Mouse (Mus musculus) monocyte, adult 5-6 weeks (primary cell): ENCODE results near the gene Gm3636. TPM values are rescaled to one million over a fixed set of nuclear protein-coding genes. Genes with fewer than 3 reads are reported as not detected.
"Not testable (repeated sequence)": the region's sequence is repeated elsewhere in the genome, so short reads cannot be mapped to it uniquely, and the experiment has no call there.

Source experiments
- ATAC-seq: fragments of 153-309, 156-312 bp; replicated peaks from 2 replicates; pipeline ENCODE4 v1.8.0; 2017; ENCODE audit warnings: mild to moderate bottlenecking; ENCODE audit not compliant: low TSS enrichment, insufficient number of reproducible peaks, severe bottlenecking, poor library complexity, low FRiP score
- total RNA-seq: library from RNA; stranded (forward); fragments of 200-1000, 200-491, 200-594 nt; gene quantifications from 3 replicates; pipeline ENCODE4 v1.2.3, GENCODE M21; 2017

Gene Gm3636
- total RNA-seq = 0.78 to 1.1 TPM in 2 of 3 replicates, not detected in the other

GRCm38 (mm10) chr14:6742232-6742631 lies at the start of gene Gm3636:
Gene Gm3636, minus strand, starts transcription at chr14:6742332.
- ATAC-seq = not testable (repeated sequence)

- not testable (repeated sequence) for ATAC-seq
Observed at GRCm38 (mm10) chr14:6774311-6774710, 32.2 kb upstream of the Gm3636 start, which contains the start of gene Gm8362. Gene Gm8362, minus strand, starts transcription at chr14:6774411.

- not testable (repeated sequence) for ATAC-seq
Observed at GRCm38 (mm10) chr14:6757231-6757536, 15.1 kb upstream of the Gm3636 start.

GRCm38 (mm10) chr14:6756384-6757230 lies 14.5 kb upstream of the Gm3636 start:
- not testable (repeated sequence) for ATAC-seq

- ATAC-seq = not testable (repeated sequence)
Observed at GRCm38 (mm10) chr14:6720151-6720550, 22.0 kb downstream of the Gm3636 start, which contains the start of gene Gm8050. Gene Gm8050, minus strand, starts transcription at chr14:6720251.

Other genes with a start within 250 kb of the Gm3636 start
- not detected in 3 replicates for gene Gm8356, start 205.0 kb downstream of the Gm3636 start, total RNA-seq
- not detected in 3 replicates for gene Gm3629, start 151.7 kb downstream of the Gm3636 start, total RNA-seq
- gene Gm3460, start 119.9 kb downstream of the Gm3636 start, total RNA-seq = not detected in 3 replicates
- not detected in 3 replicates for gene Gm10251, start 58.2 kb downstream of the Gm3636 start, total RNA-seq
- not detected in 3 replicates for gene Gm8050, start 22.1 kb downstream of the Gm3636 start, total RNA-seq
- gene Gm8362, start 32.1 kb upstream of the Gm3636 start, total RNA-seq = not detected in 3 replicates
- gene Gm3642, start 98.0 kb upstream of the Gm3636 start, total RNA-seq = not detected in 3 replicates
- gene Gm3667, start 147.6 kb upstream of the Gm3636 start, total RNA-seq = not detected in 3 replicates
- not detected in 3 replicates for gene Gm6356, start 231.5 kb upstream of the Gm3636 start, total RNA-seq